Mouse (Mus musculus) ES-Bruce4 (cell line): Measurements from ENCODE around the gene Schip1.

Experiments used
- CTCF ChIP-seq: IDR thresholded peaks from one replicate; pipeline ENCODE4 v1.8.1; 2011; ENCODE audit warnings: low read depth, low read length
- EP300 ChIP-seq: IDR thresholded peaks from 2 replicates; pipeline ENCODE4 v1.6.1; 2011; ENCODE audit warnings: low read depth, low read length; ENCODE audit not compliant: insufficient read depth
- POLR2A ChIP-seq: IDR thresholded peaks from one replicate; pipeline ENCODE4 v1.8.1; 2011; ENCODE audit warnings: low read length; ENCODE audit not compliant: insufficient read depth

- TF ChIP-seq POLR2A = no peak
- TF ChIP-seq CTCF = no peak
- TF ChIP-seq EP300 = no peak
These were observed 219.0 kb downstream of the Schip1 start for GRCm38 (mm10) chr3:68283595-68283991.
